Mouse (Mus musculus) spleen, postnatal 14 days (tissue): ENCODE data around the gene Pcdh15.

Source experiments
- DNase-seq, 2 experiments: peaks; one replicate each; pipeline ENCODE4 v3.0.0; 2021 to 2022; ENCODE audit warnings: low spot score in 2 of 2

Gene Pcdh15

GRCm38 (mm10) chr10:74569603-74570002 is 1470.5 kb downstream of the Pcdh15 start:
- DNase-seq: no peak

- DNase-seq: no peak
These were observed 1480.8 kb downstream of the Pcdh15 start for GRCm38 (mm10) chr10:74579924-74580323.

- DNase-seq: no peak
These were observed 1492.7 kb downstream of the Pcdh15 start for GRCm38 (mm10) chr10:74591799-74592198.

- DNase-seq: no peak
These were observed 1508.5 kb downstream of the Pcdh15 start for GRCm38 (mm10) chr10:74607683-74608082.

GRCm38 (mm10) chr10:74621837-74622236 is 1522.7 kb downstream of the Pcdh15 start:
- DNase-seq: no peak

GRCm38 (mm10) chr10:74625715-74626114 is 1526.6 kb downstream of the Pcdh15 start:
- no peak for DNase-seq

- DNase-seq: no peak
These were observed 1527.5 kb downstream of the Pcdh15 start for GRCm38 (mm10) chr10:74626596-74626995.

- DNase-seq: no peak
These were observed 1532.2 kb downstream of the Pcdh15 start for GRCm38 (mm10) chr10:74631314-74631713.

GRCm38 (mm10) chr10:74637040-74637439 is 1537.9 kb downstream of the Pcdh15 start:
- DNase-seq: no peak

- no peak for DNase-seq
These were observed 1543.0 kb downstream of the Pcdh15 start for GRCm38 (mm10) chr10:74642125-74642524.

GRCm38 (mm10) chr10:74663171-74663570 is 1564.0 kb downstream of the Pcdh15 start:
- no peak for DNase-seq

GRCm38 (mm10) chr10:74680016-74680491 is 1580.9 kb downstream of the Pcdh15 start:
- no peak for DNase-seq

- no peak for DNase-seq
These were observed 1581.4 kb downstream of the Pcdh15 start for GRCm38 (mm10) chr10:74680559-74680958.
